Mouse (Mus musculus) limb, embryonic 11.5 days (tissue): ENCODE results near the gene Car15. TPM values are rescaled to one million over a fixed set of nuclear protein-coding genes. Genes with fewer than 3 reads are reported as not detected.

Experiments
- ATAC-seq: fragments of 200-750 bp; cut with Nextera tagmentation; 2 replicates; pipeline ENCODE4 v1.8.0; 2017; ENCODE audit warnings: low read depth; ENCODE audit not compliant: insufficient number of reproducible peaks, low FRiP score, low TSS enrichment
- DNase-seq: peaks from one replicate; pipeline ENCODE4 v3.0.0-alpha.2; 2015; ENCODE audit warnings: low spot score
- H3K27ac ChIP-seq: fragments of 300-500 bp; sonication (generic); replicated peaks from 2 replicates; pipeline ENCODE4 v1.5.1; 2014; ENCODE audit warnings: low read depth, mild to moderate bottlenecking, low read length
- H3K27me3 ChIP-seq: fragments of 300-500 bp; sonication (generic); 2 replicates; pipeline ENCODE4 v1.6.1; 2014; ENCODE audit warnings: mild to moderate bottlenecking, low read length, mixed read lengths; ENCODE audit not compliant: control insufficient read depth, insufficient read depth
- H3K36me3 ChIP-seq: fragments of 300-500 bp; sonication (generic); 2 replicates; pipeline ENCODE4 v1.6.1; 2014; ENCODE audit warnings: mild to moderate bottlenecking, low read length, moderate library complexity, mixed read lengths; ENCODE audit not compliant: control insufficient read depth, insufficient read depth
- H3K4me1 ChIP-seq: fragments of 300-500 bp; sonication (generic); 2 replicates; pipeline ENCODE4 v1.6.1; 2014; ENCODE audit warnings: low read length, mixed read lengths; ENCODE audit not compliant: control insufficient read depth, insufficient read depth
- H3K4me2 ChIP-seq: fragments of 300-500 bp; sonication (generic); 2 replicates; pipeline ENCODE4 v1.6.1; 2014; ENCODE audit warnings: low read depth, mild to moderate bottlenecking, moderate library complexity; ENCODE audit not compliant: severe bottlenecking
- H3K4me3 ChIP-seq: fragments of 300-500 bp; sonication (generic); 2 replicates; pipeline ENCODE4 v1.5.1; 2014; ENCODE audit warnings: low read depth, low read length
- H3K9ac ChIP-seq: fragments of 300-500 bp; sonication (generic); 2 replicates; pipeline ENCODE4 v1.6.1; 2014; ENCODE audit warnings: mild to moderate bottlenecking, low read length
- H3K9me3 ChIP-seq: fragments of 300-500 bp; sonication (generic); 2 replicates; pipeline ENCODE4 v1.6.1; 2016; ENCODE audit warnings: low read length; ENCODE audit not compliant: control insufficient read depth
- WGBS: fragments of 180-500 bp; shearing (Covaris S2); extraction: QIAGEN DNeasy Blood & Tissue Kit; methylation state at CpG from one replicate; pipeline ENCODE4 v1.1.7; 2014; 5-methylcytosine and 5-hydroxymethylcytosine counted together
- polyA plus RNA-seq: library from polyadenylated mRNA; unstranded; fragments of >200 nt; fragmentation: Nextera tagmentation; extraction: Ambion mirVana; gene quantifications from 2 replicates; pipeline ENCODE4 v1.2.1, GENCODE M21; 2014

The Car15 gene
- 3.0 and 3.2 TPM in 2 replicates for polyA plus RNA-seq

DNA sequence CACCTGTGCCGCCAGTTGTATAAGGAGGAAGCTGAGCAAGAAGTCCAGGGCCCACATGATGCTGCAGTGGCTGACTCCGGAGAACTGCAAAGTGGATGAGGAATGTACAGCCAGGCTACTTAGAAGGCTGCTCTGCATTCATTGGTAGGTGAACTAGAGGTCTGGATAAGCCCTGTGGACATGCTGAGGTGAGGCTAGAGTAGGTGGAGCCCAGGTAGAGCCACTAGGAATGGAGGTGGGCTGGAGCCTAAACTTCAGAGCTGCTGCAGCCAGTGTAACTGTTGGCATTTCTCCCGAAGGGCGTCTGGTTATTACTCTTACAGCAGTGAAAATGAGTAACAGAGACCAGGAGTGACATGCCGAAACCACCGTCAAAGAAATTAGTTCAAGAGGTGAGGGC is at the start of gene Car15:
Gene Car15 (minus strand): TSS at position 314 of the 400 bp plus-strand sequence.
- Histone ChIP-seq H3K4me2 (no peak within 1 kb of the TSS), H3K9ac (no peak within 1 kb of the TSS), H3K27ac (no peak within 1 kb of the TSS), H3K27me3 (peaks cover 25% of the 10 kb centered on the region), H3K9me3 (no peaks in the 10 kb centered on the region), H3K4me1 (peaks cover 6% of the 10 kb centered on the region), H3K36me3 (peaks cover 14% of the 10 kb centered on the region), H3K4me3 (no peak within 1 kb of the TSS)
- ATAC-seq (no peak), DNase-seq (no peak)
- 73% methylated on average over 6 of the region's 6 CpGs for WGBS

DNA sequence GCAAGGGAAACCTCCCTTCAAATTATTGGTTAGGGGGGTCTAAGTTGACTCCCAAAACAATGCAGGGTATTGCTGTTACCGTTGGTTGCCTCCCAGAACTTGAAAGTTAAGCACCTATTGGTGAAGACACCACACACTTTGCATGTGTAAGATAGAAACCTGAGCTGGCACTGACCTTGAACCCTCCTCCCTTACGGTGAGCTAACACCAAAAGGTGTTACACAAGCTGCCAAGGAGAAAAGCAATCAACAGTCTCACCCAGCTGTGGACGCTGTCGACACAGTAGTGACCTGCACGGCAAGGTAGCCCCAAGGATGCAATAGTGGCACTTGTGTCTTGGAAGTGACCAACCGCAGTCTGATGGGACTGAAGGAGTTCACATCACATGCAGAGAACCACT is 46.0 kb upstream of the Car15 start:
- Histone ChIP-seq H3K4me3 (no peak overlapping the region), H3K4me1 (0 out of 2 replicates have a peak, but pooled peaks cover 2% of the 10 kb centered on the region), H3K9me3 (no peaks in the 10 kb centered on the region), H3K4me2 (no peak overlapping the region), H3K36me3 (peaks cover 3% of the 10 kb centered on the region; the same call in 1 of the 2 replicates), H3K27me3 (no peaks in the 10 kb centered on the region), H3K9ac (no peak overlapping the region), H3K27ac (no peak overlapping the region)
- 76% methylated on average over 6 of the region's 6 CpGs for WGBS
- ATAC-seq (no peak), DNase-seq (no peak)

DNA sequence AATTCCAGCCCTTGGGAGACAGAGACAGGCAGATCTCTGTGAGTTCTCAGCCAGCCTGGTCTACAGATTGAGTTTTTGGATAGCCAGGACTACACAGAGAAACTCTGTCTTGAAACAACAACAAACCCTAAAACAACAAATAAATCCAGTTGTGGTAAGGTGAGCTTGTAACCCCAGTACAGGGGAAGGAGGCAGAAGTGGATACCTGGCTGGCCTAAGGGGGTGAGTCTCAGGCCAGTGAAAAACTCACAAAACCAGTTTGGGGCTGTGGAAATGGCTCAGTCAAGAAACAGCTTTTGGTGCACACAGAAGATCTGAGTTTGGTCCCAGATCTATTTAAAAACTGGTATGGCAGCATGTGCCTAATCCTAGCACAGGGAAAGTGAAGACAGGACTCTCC is 44.0 kb upstream of the Car15 start:
- H3K9me3 ChIP-seq = no peaks in the 10 kb centered on the region
- H3K4me3 ChIP-seq = no peak overlapping the region
- no peak overlapping the region for H3K4me2 ChIP-seq
- no peak overlapping the region for H3K27ac ChIP-seq
- ATAC-seq (no peak), DNase-seq (no peak)
- H3K9ac ChIP-seq = no peak overlapping the region
- H3K4me1 ChIP-seq = 0 out of 2 replicates have a peak, but pooled peaks cover 2% of the 10 kb centered on the region
- peaks cover 5% of the 10 kb centered on the region; the same call in 1 of the 2 replicates for H3K36me3 ChIP-seq
- no peaks in the 10 kb centered on the region for H3K27me3 ChIP-seq

DNA sequence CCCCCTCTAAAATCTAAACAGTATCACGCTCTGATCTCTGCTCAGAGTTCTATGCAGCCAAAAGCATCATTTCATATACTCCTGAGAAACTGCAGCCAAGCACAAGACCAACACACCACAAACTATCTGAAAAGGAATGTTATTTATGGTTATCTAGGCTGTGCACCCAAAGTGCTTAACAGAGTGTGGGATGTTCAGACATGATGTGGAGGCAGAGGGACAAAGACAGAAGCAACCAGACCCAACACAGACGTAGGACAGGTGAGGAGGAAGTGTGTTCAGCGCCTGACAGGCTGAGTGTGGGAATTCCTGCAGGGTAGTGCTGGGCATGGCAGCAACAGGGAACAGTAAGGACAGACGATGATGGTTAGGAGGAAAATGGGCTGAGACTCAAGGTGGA is 41.4 kb upstream of the Car15 start:
- WGBS = 95% methylated on average over 4 of the region's 4 CpGs
- Histone ChIP-seq H3K9me3 (no peaks in the 10 kb centered on the region), H3K4me3 (no peak overlapping the region), H3K9ac (no peak overlapping the region), H3K27ac (no peak overlapping the region), H3K4me1 (0 out of 2 replicates have a peak, but pooled peaks cover 2% of the 10 kb centered on the region), H3K36me3 (peaks cover 5% of the 10 kb centered on the region; the same call in 1 of the 2 replicates), H3K4me2 (no peak overlapping the region), H3K27me3 (no peaks in the 10 kb centered on the region)
- DNase-seq (no peak), ATAC-seq (no peak)

DNA sequence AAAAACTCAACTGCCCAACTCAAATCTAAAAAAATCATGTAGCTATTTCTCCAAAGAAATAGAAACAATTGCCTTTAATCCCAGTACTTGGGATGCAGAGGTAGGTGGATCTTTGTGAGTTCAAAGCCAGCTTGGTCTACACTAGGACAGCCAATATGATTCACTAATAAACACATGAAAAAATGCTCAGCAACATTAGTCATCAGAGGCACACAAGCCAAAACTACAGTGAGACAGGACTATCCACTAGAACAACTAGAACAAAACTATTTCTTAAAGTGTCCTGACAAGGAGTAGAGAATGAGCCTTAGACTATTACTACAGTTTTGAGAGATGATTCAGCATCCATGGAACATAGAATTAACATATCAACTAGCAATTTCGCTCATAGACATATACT is 37.9 kb upstream of the Car15 start:
- H3K4me3 ChIP-seq = no peak overlapping the region
- H3K36me3 ChIP-seq = peaks cover 11% of the 10 kb centered on the region
- no peaks in the 10 kb centered on the region for H3K27me3 ChIP-seq
- H3K27ac ChIP-seq = no peak overlapping the region
- H3K9me3 ChIP-seq = no peaks in the 10 kb centered on the region
- no peaks in the 10 kb centered on the region for H3K4me1 ChIP-seq
- no peak for DNase-seq
- 91% methylated on average over 1 of the region's 1 CpGs for WGBS
- no peak overlapping the region for H3K4me2 ChIP-seq
- H3K9ac ChIP-seq = no peak overlapping the region
- no peak for ATAC-seq

DNA sequence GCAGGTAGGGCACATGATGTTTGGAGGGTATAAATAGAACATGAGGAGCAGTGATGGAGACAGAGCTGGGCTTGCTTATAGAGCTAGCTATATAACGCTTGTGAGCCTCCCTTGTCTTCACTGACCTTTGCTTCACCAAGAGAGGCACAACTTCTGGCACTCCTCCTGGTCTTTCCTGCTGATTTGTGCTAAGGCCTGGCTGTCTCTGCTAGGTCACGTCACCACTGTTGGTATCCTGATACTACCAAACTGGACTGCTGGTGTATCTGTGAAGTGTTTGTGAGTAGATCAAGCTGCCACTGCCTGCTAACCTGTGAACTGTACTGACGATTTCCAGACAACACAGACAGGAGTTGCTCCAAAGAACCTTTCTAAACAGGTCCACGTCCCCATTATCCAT is 37.0 kb upstream of the Car15 start:
- 80% methylated on average over 4 of the region's 4 CpGs for WGBS

DNA sequence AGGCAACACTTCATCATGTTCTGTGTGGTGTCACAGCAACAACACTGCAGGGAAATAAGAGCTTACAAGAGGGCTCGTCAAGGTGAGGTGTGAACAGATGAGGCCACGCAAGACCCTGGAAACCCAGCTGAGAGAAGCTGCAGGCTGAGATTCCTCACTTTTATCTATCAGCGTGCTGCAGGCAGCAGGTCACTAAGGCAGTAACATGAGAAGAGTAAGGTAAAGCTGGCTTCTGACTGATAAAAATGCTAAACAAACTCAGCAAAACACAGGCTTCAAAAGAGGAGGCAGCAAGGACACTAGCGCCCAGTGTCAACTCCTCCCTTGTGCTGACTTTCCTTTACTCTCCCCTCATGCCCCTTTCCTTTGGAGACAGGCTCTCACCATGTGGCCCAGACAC is 34.8 kb upstream of the Car15 start:
- Histone ChIP-seq H3K4me3 (no peak overlapping the region), H3K9ac (no peak overlapping the region), H3K27ac (no peak overlapping the region), H3K9me3 (no peaks in the 10 kb centered on the region), H3K27me3 (no peaks in the 10 kb centered on the region), H3K4me1 (no peaks in the 10 kb centered on the region), H3K4me2 (no peak overlapping the region), H3K36me3 (peaks cover 13% of the 10 kb centered on the region)
- 38% methylated on average over 4 of the region's 4 CpGs for WGBS
- ATAC-seq (no peak), DNase-seq (no peak)

More for the DNA sequence above, 37.0 kb upstream of the Car15 start:
- no peak overlapping the region for H3K9ac ChIP-seq
- no peak overlapping the region for H3K4me3 ChIP-seq
- H3K4me1 ChIP-seq = no peaks in the 10 kb centered on the region
- peaks cover 11% of the 10 kb centered on the region for H3K36me3 ChIP-seq
- ATAC-seq = no peak
- DNase-seq = no peak
- H3K27me3 ChIP-seq = no peaks in the 10 kb centered on the region
- no peak overlapping the region for H3K27ac ChIP-seq
- H3K4me2 ChIP-seq = no peak overlapping the region
- no peaks in the 10 kb centered on the region for H3K9me3 ChIP-seq

DNA sequence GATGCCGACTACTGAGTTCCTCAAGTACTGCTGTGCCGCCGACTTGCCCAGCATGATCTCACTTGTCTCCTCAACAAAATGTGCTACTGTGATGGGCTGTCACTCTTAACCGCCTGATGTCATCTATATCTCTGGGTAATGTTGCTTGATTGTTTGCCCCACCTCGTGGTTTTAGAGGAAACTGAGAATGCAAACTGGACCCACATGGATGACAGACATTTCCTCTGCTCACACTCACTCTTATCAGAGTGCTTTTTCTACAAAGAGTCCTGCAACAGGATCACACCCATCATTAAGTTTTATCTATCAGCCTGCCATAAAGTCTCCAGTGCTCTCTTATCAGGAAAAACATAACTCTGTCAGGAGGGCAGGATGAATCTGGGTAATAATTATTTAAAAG is 33.1 kb upstream of the Car15 start:
- Histone ChIP-seq H3K36me3 (peaks cover 13% of the 10 kb centered on the region), H3K9me3 (no peaks in the 10 kb centered on the region), H3K9ac (no peak overlapping the region), H3K27me3 (no peaks in the 10 kb centered on the region), H3K27ac (no peak overlapping the region), H3K4me2 (no peak overlapping the region), H3K4me3 (no peak overlapping the region), H3K4me1 (no peaks in the 10 kb centered on the region)
- DNase-seq = no peak
- ATAC-seq = no peak
- 88% methylated on average over 5 of the region's 5 CpGs for WGBS

DNA sequence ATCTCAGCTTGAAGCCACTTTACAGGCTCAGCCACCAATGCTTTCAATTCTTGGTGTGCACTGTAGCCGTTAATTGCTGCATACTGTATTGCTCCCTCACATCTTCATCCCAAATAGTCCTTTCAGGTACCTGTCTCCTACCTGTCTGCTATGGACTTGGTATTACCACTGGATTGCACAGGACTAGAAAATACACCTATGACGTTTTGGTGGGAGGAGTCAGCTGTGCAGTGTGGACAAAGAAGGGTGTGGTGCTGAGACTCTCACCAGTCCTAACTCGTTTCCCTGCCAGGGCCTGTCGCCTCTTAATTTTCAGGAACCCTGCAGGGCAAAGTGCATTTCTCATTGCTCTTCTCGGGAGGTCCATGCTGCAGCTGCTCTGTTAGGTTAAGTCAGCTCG is 27.6 kb upstream of the Car15 start:
- 55% methylated on average over 6 of the region's 6 CpGs for WGBS
- no peak overlapping the region for H3K27ac ChIP-seq
- no peak overlapping the region for H3K4me3 ChIP-seq
- H3K9me3 ChIP-seq = no peaks in the 10 kb centered on the region
- DNase-seq (no peak), ATAC-seq (no peak)
- no peaks in the 10 kb centered on the region for H3K27me3 ChIP-seq
- no peaks in the 10 kb centered on the region for H3K4me1 ChIP-seq
- no peak overlapping the region for H3K9ac ChIP-seq
- H3K36me3 ChIP-seq = peaks cover 7% of the 10 kb centered on the region; the same call in 1 of the 2 replicates
- H3K4me2 ChIP-seq = no peak overlapping the region
